Mouse (Mus musculus) inflammation-experienced regulatory T-cells, adult 6 months (primary cell): Measurements from ENCODE around the gene Cops7b. TPM values are rescaled to one million over a fixed set of nuclear protein-coding genes. Genes with fewer than 3 reads are reported as not detected.
A peak's percentile ranks its signal among the peaks of the same experiment; 100 is the strongest.

Source experiments
- ATAC-seq: one replicate; pipeline ENCODE4 v1.8.0; 2017
- polyA plus RNA-seq, 3 experiments: library from polyadenylated mRNA; unstranded; fragments of 100-300 nt; shearing (Covaris generic); gene quantifications; one replicate each; pipeline ENCODE4 v1.2.1; 2017

Cops7b gene
- polyA plus RNA-seq, 3 experiments from 2014 or later: 14.5 to 17.0 (median 15.8) TPM

DNA sequence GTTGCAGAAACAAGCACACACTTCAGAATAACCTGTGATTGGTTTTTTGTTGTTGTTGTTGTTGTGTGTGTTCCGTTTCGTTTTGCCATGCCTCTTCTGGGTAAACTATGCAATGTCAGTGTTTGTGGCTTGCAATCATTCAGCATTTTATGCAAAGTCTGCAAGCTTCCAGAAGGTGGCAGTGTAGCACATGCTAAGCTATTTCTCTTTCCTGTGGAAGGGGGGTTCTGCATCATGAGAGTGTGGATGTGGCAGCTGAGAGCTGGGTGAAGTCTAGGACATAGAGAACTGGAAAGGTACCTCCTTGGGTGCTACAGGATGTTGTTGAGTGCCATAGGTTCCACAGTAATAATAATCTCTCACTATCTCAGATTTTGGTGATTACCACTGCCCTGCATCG, 15.8 kb downstream of the Cops7b start:
- peak; percentile 21 for ATAC-seq

- ATAC-seq: no peak
Observed at GRCm38 (mm10) chr1:86600117-86600516, 17.4 kb downstream of the Cops7b start.

- no peak for ATAC-seq
Observed at GRCm38 (mm10) chr1:86610954-86611353, 28.2 kb downstream of the Cops7b start.

DNA sequence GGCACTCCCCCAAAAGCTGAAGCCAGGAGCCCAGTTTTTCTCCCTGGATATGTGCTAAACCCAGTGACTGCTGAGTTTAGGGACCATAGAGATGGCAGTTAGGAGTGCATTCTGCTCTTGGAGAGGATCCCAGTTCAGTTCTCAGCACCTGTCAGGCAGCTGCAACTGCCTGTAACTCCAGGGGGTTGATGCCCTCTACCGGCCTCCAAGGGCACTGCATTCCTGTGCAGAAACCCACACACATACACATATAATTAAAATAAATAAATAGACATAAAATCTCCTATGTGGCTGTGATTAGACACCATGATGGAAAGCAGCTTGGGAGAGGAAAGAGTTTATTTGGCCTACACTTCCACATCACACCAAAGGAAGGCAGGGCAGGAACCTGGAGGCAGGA, 29.4 kb downstream of the Cops7b start:
- ATAC-seq: no peak

DNA sequence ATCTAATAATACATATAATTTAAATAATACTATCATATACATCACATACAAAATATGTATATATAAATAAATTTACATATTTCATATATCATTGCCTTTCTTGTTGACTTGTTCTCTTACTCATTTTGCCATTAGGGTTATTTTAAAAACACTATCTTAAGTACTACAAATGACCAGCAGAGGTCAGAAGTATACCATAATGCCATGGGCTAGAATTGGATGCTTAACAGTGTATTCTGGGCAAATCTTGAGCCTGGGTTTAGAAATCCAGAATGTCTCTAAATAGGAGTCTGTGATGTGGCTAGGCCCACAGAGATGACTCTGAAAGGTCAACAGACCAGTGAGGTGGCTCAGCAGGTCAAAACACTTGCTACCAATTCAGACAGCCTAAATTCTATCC, 31.6 kb downstream of the Cops7b start:
- ATAC-seq: peak; percentile 46

GRCm38 (mm10) chr1:86618454-86619125, 35.9 kb downstream of the Cops7b start:
- no peak for ATAC-seq

DNA sequence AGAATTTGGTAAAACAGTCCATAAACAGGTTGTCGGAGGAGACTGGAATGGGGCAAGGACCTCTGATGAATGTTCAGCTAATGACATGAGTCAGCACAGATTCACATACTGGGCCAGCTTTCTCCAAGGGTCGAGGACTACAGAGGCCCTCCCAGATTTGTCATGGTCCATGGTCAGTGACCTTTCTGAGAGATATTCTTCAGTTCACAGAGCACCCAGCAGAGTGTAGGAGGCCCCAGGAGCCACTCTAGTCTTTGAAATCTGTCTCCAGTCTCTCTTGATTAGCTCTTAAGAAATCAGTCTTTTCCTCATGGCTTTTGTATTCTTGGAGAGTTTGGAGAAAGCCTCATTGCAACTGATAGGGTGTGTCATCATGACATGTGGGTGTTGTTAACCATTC, 39.6 kb downstream of the Cops7b start:
- no peak for ATAC-seq

DNA sequence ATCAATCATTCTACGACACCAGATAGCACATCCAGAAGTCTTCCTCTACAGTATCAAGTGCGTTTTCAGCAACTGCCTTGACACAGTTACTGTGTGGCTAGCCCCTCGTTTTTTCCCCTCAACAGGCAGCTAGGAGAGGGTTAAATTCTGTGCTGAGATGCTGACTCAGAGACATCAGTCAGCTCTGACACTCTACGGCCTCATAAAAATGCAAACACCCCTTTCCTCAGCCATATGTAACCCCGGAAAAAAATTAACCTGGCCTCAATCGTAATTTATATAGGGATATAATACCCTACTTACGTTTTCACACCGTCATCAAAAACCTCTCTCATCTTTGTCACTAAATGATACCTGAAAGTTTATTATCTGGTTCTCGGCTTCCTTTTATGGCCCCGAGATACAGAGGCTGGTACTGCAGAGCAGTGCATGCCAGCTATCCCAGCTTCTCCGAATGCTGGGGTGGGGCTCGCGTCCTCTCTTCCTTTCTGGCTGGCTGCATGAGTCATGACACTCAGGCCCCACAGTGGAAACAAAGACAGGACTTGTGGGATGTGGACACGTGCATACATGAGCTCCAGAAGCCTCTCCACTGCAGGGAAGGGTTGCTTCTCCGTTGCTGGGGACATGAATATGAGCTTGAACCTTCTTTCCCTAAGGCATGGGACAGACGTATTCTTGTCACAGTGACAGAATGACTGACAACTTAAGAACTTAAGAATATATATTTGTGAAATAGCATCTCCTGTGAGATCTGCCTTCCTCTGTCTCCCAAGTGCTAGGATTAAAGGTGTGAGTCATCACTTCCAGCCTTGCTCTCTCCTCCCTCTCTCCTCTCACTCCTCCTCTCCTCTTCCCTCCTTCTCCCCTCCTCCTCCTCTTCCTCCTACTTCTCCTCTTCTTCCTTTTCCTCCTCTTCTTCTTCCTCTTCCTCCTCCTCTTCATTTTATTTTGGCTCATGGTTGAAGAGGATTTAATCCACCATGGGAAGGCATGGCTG, 40.6 kb downstream of the Cops7b start:
- ATAC-seq: no peak

DNA sequence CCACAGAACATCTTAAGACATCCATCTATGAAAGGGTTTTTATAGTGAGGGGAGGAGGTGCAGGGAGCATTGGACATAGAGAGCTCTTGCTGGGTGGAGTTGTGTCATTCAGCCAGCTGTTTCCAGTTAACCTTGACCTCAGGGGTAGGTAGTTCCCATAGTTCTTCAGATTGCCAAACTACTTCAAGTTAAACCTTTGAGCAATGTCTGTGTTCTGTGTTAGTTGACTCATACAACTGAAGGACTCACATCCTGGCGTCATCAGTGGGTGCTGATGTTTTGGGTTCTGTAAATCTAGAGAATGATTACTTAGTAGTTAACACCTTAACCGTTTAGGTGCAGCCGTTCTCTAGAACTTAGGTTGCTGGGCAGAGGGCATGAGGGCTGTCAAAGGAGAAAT, 45.6 kb downstream of the Cops7b start:
- ATAC-seq: no peak

DNA sequence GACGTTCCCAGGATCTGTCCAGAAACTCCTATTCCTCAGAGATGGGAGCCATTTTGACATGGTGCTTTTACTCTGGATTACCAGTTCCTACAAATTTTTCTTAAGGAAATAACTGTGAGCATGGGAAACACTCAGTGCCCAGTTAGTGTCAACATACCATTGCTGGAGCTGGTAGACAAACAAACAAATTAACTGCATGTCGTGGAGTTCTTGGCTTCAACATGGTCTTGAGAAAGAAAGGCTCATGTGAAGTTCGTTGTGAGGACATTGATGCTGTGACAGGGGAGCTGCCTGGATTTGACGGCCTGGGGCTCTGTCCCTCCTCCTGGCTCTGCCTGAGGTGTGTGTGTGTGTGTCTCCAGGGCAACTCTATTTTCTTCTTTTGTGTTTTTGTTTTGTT, 47.2 kb downstream of the Cops7b start:
- ATAC-seq: no peak

GRCm38 (mm10) chr1:86630527-86630926, 47.8 kb downstream of the Cops7b start:
- no peak for ATAC-seq

GRCm38 (mm10) chr1:86632732-86633380, 50.2 kb downstream of the Cops7b start:
- no peak for ATAC-seq

DNA sequence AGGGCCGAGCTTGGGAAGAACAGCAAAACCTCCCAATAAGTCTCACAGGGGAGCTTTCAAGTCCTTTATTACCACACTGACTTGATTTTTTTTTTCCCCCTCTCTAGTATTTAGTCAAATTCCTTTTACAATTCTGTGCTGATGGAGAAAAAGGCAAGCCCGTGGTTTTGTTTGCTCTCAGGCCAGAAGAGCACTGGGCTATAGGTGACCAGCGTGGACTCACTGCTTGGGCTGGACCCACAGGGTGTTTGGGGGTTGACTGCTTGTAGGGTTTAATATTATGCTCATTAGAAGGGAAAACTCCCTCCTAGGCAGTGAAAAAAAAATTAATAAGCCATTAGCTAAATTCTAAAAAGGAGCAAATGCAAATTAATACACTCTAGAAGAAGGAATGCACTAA, 50.7 kb downstream of the Cops7b start:
- ATAC-seq: no peak

DNA sequence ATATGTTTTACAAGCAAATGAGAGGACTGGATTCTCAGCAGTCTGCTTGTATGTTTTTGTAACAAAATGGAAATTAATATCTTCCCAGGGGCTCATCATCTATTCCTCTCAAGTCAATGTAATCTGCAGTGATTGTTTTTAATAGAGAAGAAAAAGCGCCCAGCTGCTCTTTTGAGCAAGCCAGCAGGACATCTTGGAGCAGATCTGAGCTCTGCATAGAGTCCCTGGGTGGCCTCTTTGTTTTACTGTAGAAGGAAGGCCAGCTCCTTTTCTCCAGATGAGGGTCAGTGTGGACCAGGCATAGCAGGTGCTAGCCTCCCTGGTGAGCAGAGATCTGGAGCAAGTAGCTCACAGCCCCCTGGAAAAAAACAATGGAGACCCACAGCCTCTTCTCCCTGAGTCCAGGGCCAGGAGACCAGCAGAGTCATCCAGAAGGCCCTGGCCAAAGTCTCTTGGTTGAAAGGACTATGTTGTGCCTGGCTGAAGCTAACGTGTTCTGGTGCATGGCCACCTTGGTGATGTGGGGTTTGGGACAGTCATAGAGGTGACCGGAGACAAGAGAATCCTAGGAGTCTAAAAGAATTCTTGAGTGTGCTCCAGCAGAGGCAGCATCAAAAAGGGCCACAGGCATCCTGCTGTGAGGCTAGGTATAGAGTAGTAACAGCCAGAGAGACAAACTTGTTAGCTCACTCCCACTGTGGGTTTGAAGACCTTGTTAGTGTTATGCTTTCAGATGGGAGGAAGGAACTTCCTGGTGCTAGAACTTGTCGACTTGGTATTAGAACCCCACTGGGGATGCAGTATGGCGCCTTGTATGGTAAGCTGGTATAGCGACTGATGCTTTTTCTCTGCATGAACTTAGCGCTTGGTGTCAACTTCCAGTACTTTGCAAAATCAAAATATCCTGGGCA, 51.4 kb downstream of the Cops7b start:
- ATAC-seq: no peak

DNA sequence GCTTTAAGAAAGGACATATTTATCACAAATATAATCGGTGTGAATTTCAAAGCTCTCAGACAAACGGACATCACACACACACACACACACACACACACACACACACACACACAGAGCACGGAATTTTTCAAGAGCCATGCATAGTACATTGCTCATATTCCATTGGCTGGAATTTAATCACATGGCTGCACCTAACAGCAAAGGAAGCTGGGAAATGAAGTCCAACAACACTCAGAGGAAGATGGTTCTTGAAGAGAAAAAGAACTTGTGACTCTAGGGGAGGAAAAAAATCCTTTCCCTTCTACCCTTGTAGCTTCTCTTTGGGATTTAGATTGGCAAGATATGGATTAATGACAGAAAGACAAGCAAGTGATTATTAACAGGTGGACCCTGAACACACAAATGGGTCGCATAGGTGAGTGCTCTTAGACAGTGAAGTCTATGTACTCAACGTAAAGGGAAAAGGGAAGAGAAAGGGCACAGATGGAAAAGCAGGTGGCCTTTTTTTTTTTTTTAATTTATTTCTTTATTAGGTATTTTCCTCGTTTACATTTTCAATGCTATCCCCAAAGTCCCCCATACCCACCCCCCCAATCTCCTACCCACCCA, 52.2 kb downstream of the Cops7b start:
- ATAC-seq: no peak

DNA sequence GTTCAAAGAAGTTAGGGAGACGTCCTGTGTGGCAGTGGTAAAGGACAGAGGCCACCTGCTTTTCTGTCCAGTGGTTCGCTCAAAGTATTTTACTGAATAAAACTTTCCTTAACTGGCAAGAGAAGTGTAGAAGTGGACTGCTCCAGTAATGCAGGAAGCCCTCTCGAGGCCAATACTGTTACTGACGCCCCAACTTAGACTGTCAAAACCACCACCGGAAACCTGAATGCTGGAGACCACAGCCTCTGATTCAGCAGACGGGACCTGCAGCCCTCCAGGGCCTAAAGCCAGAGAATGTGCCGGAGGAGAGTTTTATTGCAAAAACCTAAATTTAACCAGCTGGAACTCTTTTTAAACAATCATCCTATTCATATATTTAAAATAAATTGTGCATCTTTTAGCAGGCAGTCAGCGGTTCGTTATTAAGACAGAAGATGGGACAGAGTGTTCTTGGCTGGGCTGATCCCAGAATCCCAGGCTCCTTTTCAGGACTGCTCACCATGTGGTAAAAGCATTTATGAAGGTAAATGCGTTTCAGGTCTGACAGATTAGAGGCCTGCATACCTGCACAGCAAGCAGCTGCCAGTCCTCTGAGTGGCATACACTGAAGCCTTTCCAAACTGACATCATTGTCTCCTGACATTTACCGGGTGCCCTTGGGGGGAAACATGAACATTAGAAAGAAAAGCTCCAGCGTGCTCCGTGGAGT, 60.6 kb downstream of the Cops7b start:
- peak; percentile 52 for ATAC-seq

DNA sequence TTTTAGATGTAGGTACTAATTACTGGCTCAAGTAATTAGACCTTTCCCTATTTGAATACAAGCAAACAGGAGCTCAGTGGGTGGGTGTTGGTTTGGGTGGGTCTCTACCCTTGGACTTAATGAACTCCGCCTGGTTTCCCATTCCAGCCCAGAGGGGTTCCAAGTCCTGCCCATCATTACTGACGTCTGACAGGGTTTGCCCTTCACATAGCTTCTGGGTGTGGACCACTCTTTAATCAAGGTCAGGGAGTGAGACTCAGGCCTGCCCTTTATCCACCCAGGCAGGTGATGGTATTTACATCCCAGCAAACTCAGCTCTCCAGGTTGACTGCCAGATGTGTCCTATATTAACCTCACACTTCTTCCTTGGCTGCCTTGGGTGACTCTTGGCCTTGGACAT, 64.8 kb downstream of the Cops7b start:
- ATAC-seq: no peak

GRCm38 (mm10) chr1:86650272-86650671, 67.6 kb downstream of the Cops7b start:
- no peak for ATAC-seq

GRCm38 (mm10) chr1:86652675-86653074, 70.0 kb downstream of the Cops7b start:
- ATAC-seq: no peak

GRCm38 (mm10) chr1:86657071-86657470, 74.4 kb downstream of the Cops7b start:
- ATAC-seq: no peak
